Mouse (Mus musculus): ENCODE results near the gene Lin7c. TPM values are rescaled to one million over a fixed set of nuclear protein-coding genes. Genes with fewer than 3 reads are reported as not detected.

Lin7c gene
- polyA plus RNA-seq, 1 experiment, result 23.5 TPM

DNA sequence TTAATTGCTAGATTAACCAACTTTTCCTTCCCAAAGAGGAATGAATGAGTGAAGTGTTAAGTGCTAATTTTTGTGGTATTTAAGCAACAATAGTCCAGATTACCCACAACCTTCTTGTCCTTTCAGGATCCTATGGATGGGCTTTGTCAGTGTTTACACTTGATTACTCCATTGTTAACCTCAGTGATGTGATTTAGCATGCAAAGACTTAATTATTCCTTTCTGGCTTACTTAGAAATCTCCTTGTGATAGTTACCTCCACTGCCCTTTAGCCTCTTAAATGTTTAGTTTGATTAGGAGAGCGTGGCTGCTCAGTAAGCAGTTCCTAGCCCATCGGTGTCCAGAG is 45.7 kb downstream of the Lin7c start:
- no peak for DNase-seq (ENCODE audit: low spot score)

DNA sequence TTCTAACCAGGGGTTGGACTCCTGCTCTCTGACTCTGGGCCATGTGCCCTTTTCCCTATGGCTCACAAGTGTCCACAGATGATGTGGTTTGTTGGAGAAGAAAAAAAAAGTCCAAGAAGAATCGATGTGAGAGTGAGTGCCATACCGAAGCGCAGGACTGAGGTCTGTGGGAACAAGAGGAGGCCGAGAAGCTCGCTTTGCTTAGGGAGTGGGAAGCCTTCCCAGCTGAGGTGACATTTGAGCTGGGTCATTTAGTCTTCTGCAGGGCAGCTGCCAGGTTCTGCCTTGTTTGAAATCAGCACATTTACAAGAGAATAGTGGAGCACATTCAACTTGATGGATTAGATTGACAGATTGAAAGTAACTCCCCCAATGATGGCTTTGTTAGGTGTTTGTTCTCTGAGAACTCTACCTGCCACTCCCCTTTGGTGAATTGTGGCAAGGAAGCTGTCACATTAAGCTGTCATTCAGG is 51.4 kb downstream of the Lin7c start:
- DNase-seq (ENCODE audit: low spot score), result no peak

DNA sequence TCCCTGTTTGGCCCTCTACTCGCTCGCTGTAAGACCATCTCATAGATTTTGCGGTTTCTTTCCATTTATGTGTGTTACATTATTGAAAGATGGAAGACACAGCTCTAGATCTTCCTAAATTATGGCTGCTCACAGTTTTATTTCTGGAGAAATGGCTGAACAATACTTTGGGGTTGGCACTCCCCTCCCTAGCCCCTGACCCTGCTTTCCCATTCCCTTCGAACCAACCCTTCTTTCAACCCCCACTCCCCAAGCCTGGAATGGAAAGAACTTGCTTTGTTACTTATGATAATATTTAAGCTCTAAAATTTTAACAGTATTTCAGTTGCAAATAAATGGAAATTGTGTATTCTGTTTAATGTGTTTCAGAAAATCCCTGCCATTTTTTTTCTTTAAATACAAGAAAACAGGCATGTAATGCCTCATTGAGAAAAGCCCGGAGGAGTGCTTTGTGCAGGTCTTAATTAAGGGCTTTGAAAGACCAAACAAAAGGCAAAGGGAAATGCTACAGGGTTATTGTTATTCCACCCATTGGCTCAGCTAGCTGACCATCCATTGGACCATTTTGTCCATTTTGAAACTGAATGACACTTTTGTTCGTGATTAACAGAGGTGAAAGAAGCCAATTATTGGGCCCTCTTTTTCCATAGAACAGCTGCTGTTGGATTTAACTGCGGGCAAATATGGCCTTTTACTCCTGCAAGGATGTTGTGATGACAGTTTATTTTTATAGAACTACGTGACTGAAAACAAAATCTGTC is 52.3 kb downstream of the Lin7c start:
- DNase-seq (ENCODE audit: low spot score), result no peak

DNA sequence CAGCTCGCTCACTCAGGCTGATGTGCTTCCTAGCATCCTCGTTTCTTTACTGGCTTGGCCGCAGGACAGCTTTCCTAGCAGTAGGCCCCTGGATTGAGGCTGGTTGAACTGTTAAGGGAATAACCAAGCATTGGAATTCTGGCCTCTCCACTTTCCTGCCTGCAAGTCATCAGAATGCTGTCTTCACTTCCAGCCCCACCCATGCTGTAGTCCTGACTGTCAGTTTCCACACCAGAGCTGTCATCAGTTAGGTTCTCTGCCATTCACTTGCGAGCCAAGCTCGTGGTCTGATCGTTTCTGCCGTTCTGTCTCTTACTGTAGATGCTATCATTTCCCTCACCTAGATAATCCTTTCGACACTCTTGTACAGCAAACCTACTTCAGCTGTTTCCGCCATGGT is 54.3 kb downstream of the Lin7c start:
- DNase-seq (ENCODE audit: low spot score), result no peak

DNA sequence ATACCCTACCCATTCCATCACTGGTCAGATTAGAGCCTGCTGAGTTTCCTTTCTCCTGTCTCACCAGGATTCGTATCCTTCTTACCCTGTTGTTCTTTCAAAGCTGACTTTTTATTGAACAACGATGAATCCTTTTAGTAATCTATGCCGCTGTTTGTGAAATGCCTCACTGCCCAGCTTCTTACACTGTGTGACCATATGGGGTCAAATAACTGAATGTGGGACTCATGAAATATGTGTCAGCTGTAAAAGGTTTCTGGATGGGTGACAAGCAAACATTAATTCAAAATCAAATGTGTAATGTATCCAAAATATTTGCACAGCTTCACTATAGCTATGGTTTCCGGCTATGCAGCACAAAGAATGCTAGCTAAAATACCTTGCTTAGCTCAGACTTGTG is 54.9 kb downstream of the Lin7c start:
- no peak for DNase-seq (ENCODE audit: low spot score)

DNA sequence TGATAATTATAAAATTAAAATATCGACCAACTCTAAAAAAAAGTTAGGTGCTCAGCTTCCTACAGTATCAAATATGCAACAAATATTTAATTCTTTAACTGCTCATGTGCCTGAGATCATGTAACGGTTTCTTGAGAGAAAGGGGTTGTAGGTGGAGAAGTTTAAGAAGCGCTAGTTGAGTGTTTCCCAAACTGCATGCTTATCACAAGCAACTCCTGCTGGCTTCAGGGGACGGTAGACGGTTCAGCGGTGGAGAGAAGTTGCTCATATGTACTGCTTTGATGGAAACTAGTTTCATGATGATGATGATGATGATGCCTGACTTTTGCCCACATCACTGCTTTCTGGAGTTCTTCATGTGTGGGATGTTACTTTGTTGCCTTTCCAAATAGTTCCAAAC is 55.8 kb downstream of the Lin7c start:
- DNase-seq (ENCODE audit: low spot score), result no peak

DNA sequence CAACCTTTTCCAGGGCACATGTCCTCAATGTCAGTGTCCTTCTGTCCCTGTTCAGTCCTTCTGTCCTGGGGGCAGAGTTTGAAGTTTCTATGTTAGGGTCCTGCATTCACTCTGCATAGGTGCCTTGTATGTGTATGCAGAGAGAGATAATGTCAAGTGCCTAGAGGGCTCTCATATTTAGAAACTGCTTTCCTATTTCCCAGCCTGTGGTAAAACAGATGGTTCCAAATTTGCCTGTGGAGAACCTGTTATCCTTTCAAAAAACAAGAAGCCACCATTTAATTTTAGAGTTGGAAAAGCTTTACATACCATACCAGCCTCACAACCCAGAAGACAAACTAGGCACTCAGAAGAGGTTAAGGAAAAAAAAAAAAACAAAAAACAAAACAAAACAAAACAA is 58.9 kb downstream of the Lin7c start:
- DNase-seq (ENCODE audit: low spot score), result no peak

DNA sequence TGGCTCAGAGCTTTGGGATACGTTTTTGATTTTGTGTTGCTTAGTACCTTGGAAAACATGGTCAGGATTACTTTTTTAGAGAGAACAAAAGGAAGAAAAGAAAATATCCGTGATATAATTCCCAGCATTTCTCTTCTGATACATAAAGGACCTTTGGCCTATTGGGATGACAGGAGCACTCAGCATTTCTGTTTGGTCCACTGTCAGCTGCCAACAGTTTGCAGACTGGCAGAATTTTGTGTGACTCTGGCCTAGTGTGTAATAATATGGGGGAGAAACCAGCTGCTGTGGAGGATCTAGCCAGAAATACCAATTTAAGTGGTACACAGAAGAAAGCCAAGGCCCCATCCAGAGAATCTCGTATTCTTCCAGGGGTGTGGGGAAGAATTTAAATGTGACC is 59.7 kb downstream of the Lin7c start:
- no peak for DNase-seq (ENCODE audit: low spot score)

Other genes with a start within 250 kb of the Lin7c start
- gene Bdnf, start 216.2 kb upstream of the Lin7c start, polyA plus RNA-seq (2012; rRNA removed), result 3.3 and 7.1 TPM in 2 replicates
- gene Lgr4, start 26.8 kb downstream of the Lin7c start, polyA plus RNA-seq (2012; rRNA removed), result 26.8 and 28.4 TPM in 2 replicates
- gene Ccdc34, start 127.0 kb downstream of the Lin7c start, polyA plus RNA-seq (2012; rRNA removed), result 9.4 and 9.5 TPM in 2 replicates

All from urinary bladder, adult 2 months (tissue).